Mouse (Mus musculus) heart, adult 8-10 months (tissue): Measurements from ENCODE around the gene Hunk. TPM values are rescaled to one million over a fixed set of nuclear protein-coding genes. Genes with fewer than 3 reads are reported as not detected.

ENCODE experiments used
- DNase-seq: peaks from one replicate; pipeline ENCODE4 v3.0.0; 2022; ENCODE audit warnings: low spot score
- total RNA-seq, 4 experiments: library from RNA; stranded (reverse); gene quantifications; 2 replicates each; pipeline ENCODE4 v1.2.4; 2022

The Hunk gene
- total RNA-seq, 4 experiments from 2014 or later, result 0.19 to 0.79 (median 0.45) TPM

- no peak for DNase-seq
Observed at GRCm38 (mm10) chr16:90437276-90437675, 51.5 kb downstream of the Hunk start.

- DNase-seq, result no peak
Observed at GRCm38 (mm10) chr16:90439493-90439892, 53.7 kb downstream of the Hunk start.

- DNase-seq, result no peak
Observed at GRCm38 (mm10) chr16:90440654-90441053, 54.8 kb downstream of the Hunk start.

GRCm38 (mm10) chr16:90442991-90443390, 57.2 kb downstream of the Hunk start:
- no peak for DNase-seq

- peak; percentile 45 for DNase-seq
Observed at GRCm38 (mm10) chr16:90453197-90453596, 67.4 kb downstream of the Hunk start.

- DNase-seq, result no peak
Observed at GRCm38 (mm10) chr16:90456495-90457125, 70.8 kb downstream of the Hunk start.

GRCm38 (mm10) chr16:90458899-90459610, 73.2 kb downstream of the Hunk start:
- DNase-seq, result peak; percentile 57

- DNase-seq, result no peak
Observed at GRCm38 (mm10) chr16:90461304-90461905, 75.6 kb downstream of the Hunk start.

- DNase-seq, result peak; percentile 55
Observed at GRCm38 (mm10) chr16:90462728-90463275, 77.0 kb downstream of the Hunk start.

GRCm38 (mm10) chr16:90465154-90465553, 79.3 kb downstream of the Hunk start:
- DNase-seq, result no peak

- DNase-seq, result no peak
Observed at GRCm38 (mm10) chr16:90468286-90468685, 82.5 kb downstream of the Hunk start.

- DNase-seq, result no peak
Observed at GRCm38 (mm10) chr16:90475701-90476229, 90.0 kb downstream of the Hunk start.

- no peak for DNase-seq
Observed at GRCm38 (mm10) chr16:90481612-90482011, 95.8 kb downstream of the Hunk start.

GRCm38 (mm10) chr16:90483341-90483740, 97.5 kb downstream of the Hunk start:
- no peak for DNase-seq

- DNase-seq, result no peak
Observed at GRCm38 (mm10) chr16:90485125-90485524, 99.3 kb downstream of the Hunk start.

GRCm38 (mm10) chr16:90485599-90485998, 99.8 kb downstream of the Hunk start:
- no peak for DNase-seq

- no peak for DNase-seq
Observed at GRCm38 (mm10) chr16:90490066-90490465, 104.3 kb downstream of the Hunk start.

- no peak for DNase-seq
Observed at GRCm38 (mm10) chr16:90491898-90492499, 106.2 kb downstream of the Hunk start.

GRCm38 (mm10) chr16:90496930-90497329, 111.1 kb downstream of the Hunk start:
- DNase-seq, result no peak

GRCm38 (mm10) chr16:90497749-90498464, 112.1 kb downstream of the Hunk start:
- no peak for DNase-seq

GRCm38 (mm10) chr16:90500809-90501208, 115.0 kb downstream of the Hunk start:
- no peak for DNase-seq
